Comparison of ENCODE assay signal across 17 mouse cellular contexts in genomic region chr11:98392034-98392433, GRCm38 (mm10). TPM values are rescaled to one million over a fixed set of nuclear protein-coding genes. Genes with fewer than 3 reads are reported as not detected.
DNase-seq lines count a peak whose midpoint lies in the region; ATAC-seq lines count a peak whose summit lies in the region.
"Had no signal": no experiment of that assay in that cellular context is flagged by ENCODE, and none has a peak within 500 bp of the region (broad histone marks: within the 10 kb centered on the region; RNA-seq: fewer than 3 reads in every experiment).

No protein-coding gene starts in this region.

- peaks cover 95% of the 10 kb centered on the region for H3K4me1 ChIP-seq in heart, embryonic 10.5 days
- H3K4me1 ChIP-seq in kidney, embryonic 16.5 days (ENCODE audit: insufficient read depth, low read length), result peaks cover 49% of the 10 kb centered on the region
- peaks cover 22% of the 10 kb centered on the region; the same call in 1 of the 2 replicates for H3K4me1 ChIP-seq in embryonic facial prominence, embryonic 12.5 days
- peaks cover 35% of the 10 kb centered on the region for H3K4me1 ChIP-seq in liver, embryonic 16.5 days (ENCODE audit: control insufficient read depth, low read depth, low read length)
- H3K4me1 ChIP-seq: midbrain, embryonic 15.5 days had no signal

- H3K9me3 ChIP-seq in heart, embryonic 10.5 days, result no peaks in the 10 kb centered on the region
- no peaks in the 10 kb centered on the region for H3K9me3 ChIP-seq in kidney, embryonic 16.5 days (ENCODE audit: low read length)
- H3K9me3 ChIP-seq in embryonic facial prominence, embryonic 12.5 days, result no peaks in the 10 kb centered on the region
- no peaks in the 10 kb centered on the region for H3K9me3 ChIP-seq in liver, embryonic 16.5 days (replicated peaks; ENCODE audit: control insufficient read depth, low read length)
- H3K9me3 ChIP-seq: midbrain, embryonic 15.5 days; neural tube, embryonic 12.5 days had no signal

- ATAC-seq in kidney, embryonic 16.5 days (ENCODE audit: low FRiP score, low TSS enrichment), result no peak; the same call in 1 of the 2 replicates
- ATAC-seq in embryonic facial prominence, embryonic 12.5 days (ENCODE audit: insufficient number of reproducible peaks, insufficient read depth, low FRiP score, low TSS enrichment), result no peak
- ATAC-seq in liver, embryonic 16.5 days (ENCODE audit: low read depth), result no peak
- ATAC-seq: inflammation-experienced regulatory T-cells, adult 6 months; midbrain, embryonic 15.5 days had no signal

- peaks cover 52% of the 10 kb centered on the region for H3K27me3 ChIP-seq in heart, embryonic 10.5 days (ENCODE audit: insufficient read depth, poor library complexity, severe bottlenecking)
- H3K27me3 ChIP-seq in kidney, embryonic 16.5 days (ENCODE audit: insufficient read depth, low read length), result peaks cover 9% of the 10 kb centered on the region; the same call in 1 of the 2 replicates
- peaks cover 55% of the 10 kb centered on the region for H3K27me3 ChIP-seq in embryonic facial prominence, embryonic 12.5 days
- peaks cover 13% of the 10 kb centered on the region for H3K27me3 ChIP-seq in liver, embryonic 16.5 days (ENCODE audit: control insufficient read depth, insufficient read depth, low read depth, low read length)

- 5% methylated on average over 8 of the region's 8 CpGs for WGBS in heart, embryonic 10.5 days
- 23% methylated on average over 7 of the region's 8 CpGs for WGBS in kidney, embryonic 16.5 days
- WGBS in embryonic facial prominence, embryonic 12.5 days, result 14% methylated on average over 7 of the region's 8 CpGs
- WGBS in liver, embryonic 16.5 days (ENCODE audit: insufficient replicate concordance), result 40% methylated on average over 8 of the region's 8 CpGs

- peak overlapping the region; percentile 91 for H3K27ac ChIP-seq in heart, embryonic 10.5 days
- peak overlapping the region; percentile 72 for H3K27ac ChIP-seq in kidney, embryonic 16.5 days (ENCODE audit: low read length)
- H3K27ac ChIP-seq in embryonic facial prominence, embryonic 12.5 days, result 0 out of 2 replicates have a peak overlapping the region, but pooled peaks have one; percentile 0
- H3K27ac ChIP-seq in liver, embryonic 16.5 days (ENCODE audit: low read length), result peak overlapping the region; percentile 88
- H3K27ac ChIP-seq: macrophage; midbrain, embryonic 15.5 days; neural tube, embryonic 12.5 days had no signal

- H3K4me2 ChIP-seq in kidney, embryonic 16.5 days (replicated peaks; ENCODE audit: low read depth, low read length), result no peak overlapping the region
- H3K4me2 ChIP-seq in embryonic facial prominence, embryonic 12.5 days (replicated peaks), result peak overlapping the region; percentile 8; the same call in 1 of the 2 replicates
- peak overlapping the region; percentile 54; the same call in 1 of the 2 replicates for H3K4me2 ChIP-seq in liver, embryonic 16.5 days (ENCODE audit: low read depth, low read length)
- H3K4me2 ChIP-seq: midbrain, embryonic 15.5 days; neural tube, embryonic 12.5 days had no signal

- DNase-seq in heart, embryonic 10.5 days (ENCODE audit: low spot score), result no peak
- no peak for DNase-seq in heart, postnatal 4 days
- DNase-seq in kidney, adult 11 months, result no peak
- no peak for DNase-seq in frontal cortex, postnatal 36 days (ENCODE audit: low spot score in 2 of 2)
- DNase-seq in adipocyte (ENCODE audit: low spot score), result no peak
- DNase-seq: adrenal gland, postnatal 25 days; cerebellum, postnatal 36 days; thymus, adult 18-20 months had no signal

- H3K9ac ChIP-seq in kidney, embryonic 16.5 days (replicated peaks; ENCODE audit: low read length), result no peak overlapping the region; the same call in 1 of the 2 replicates
- H3K9ac ChIP-seq in embryonic facial prominence, embryonic 12.5 days, result no peak overlapping the region
- no peak overlapping the region for H3K9ac ChIP-seq in liver, embryonic 16.5 days (ENCODE audit: low read depth, low read length)
- H3K9ac ChIP-seq: midbrain, embryonic 15.5 days; neural tube, embryonic 12.5 days had no signal

- H3K36me3 ChIP-seq in heart, embryonic 10.5 days, result 0 out of 2 replicates have a peak, but pooled peaks cover 7% of the 10 kb centered on the region
- no peaks in the 10 kb centered on the region for H3K36me3 ChIP-seq in kidney, embryonic 16.5 days (ENCODE audit: insufficient read depth, low read length)
- no peaks in the 10 kb centered on the region for H3K36me3 ChIP-seq in embryonic facial prominence, embryonic 12.5 days
- H3K36me3 ChIP-seq in liver, embryonic 16.5 days (ENCODE audit: control insufficient read depth, insufficient read depth), result no peaks in the 10 kb centered on the region
- H3K36me3 ChIP-seq: midbrain, embryonic 15.5 days; neural tube, embryonic 12.5 days had no signal

- peak overlapping the region; percentile 39 for H3K4me3 ChIP-seq in heart, embryonic 10.5 days
- no peak overlapping the region for H3K4me3 ChIP-seq in kidney, embryonic 16.5 days (ENCODE audit: low read length)
- H3K4me3 ChIP-seq in embryonic facial prominence, embryonic 12.5 days, result no peak overlapping the region
- no peak overlapping the region for H3K4me3 ChIP-seq in liver, embryonic 16.5 days (ENCODE audit: low read depth, low read length)
- H3K4me3 ChIP-seq: midbrain, embryonic 15.5 days; neural tube, embryonic 12.5 days had no signal

RNA-seq across cellular contexts. Expression of gene Pnmt, which starts 5.8 kb away (rescaled TPM):
- 5.0 and 5.1 TPM in 2 replicates for polyA plus RNA-seq in heart, embryonic 10.5 days (2016; fragmentation: Nextera tagmentation; extraction: Ambion mirVana)
- total RNA-seq in heart, postnatal 4 days (2021), result not detected
- 2.5 and 2.8 TPM in 2 replicates for polyA plus RNA-seq in kidney, embryonic 16.5 days (2015; fragmentation: Nextera tagmentation; extraction: Ambion mirVana)
- polyA plus RNA-seq in embryonic facial prominence, embryonic 12.5 days (2016; fragmentation: Nextera tagmentation; extraction: Ambion mirVana), result 0.33 TPM in 1 of 2 replicates, not detected in the other
- 0.12 TPM in 1 of 2 replicates, not detected in the other for polyA plus RNA-seq in liver, embryonic 16.5 days (2015; fragmentation: Nextera tagmentation; extraction: Ambion mirVana)
- total RNA-seq: granulocyte monocyte progenitor cell, adult 5-6 weeks had no signal
- polyA plus RNA-seq: inflammation-experienced regulatory T-cells, adult 6 months; macrophage; spleen, adult 2 months had no signal

RNA-seq across cellular contexts. Expression of gene Pgap3, which starts 8.3 kb away (rescaled TPM):
- polyA plus RNA-seq in heart, embryonic 10.5 days (2016; fragmentation: Nextera tagmentation; extraction: Ambion mirVana), result 15.3 and 21.3 TPM in 2 replicates
- 10 to 100 TPM; 19.6 to 20.5 TPM for total RNA-seq in heart, postnatal 4 days (2021)
- polyA plus RNA-seq in kidney, embryonic 16.5 days (2015; fragmentation: Nextera tagmentation; extraction: Ambion mirVana), result 17.6 and 22.3 TPM in 2 replicates
- 9.8 and 10.4 TPM in 2 replicates for polyA plus RNA-seq in embryonic facial prominence, embryonic 12.5 days (2016; fragmentation: Nextera tagmentation; extraction: Ambion mirVana)
- 3.3 and 3.4 TPM in 2 replicates for polyA plus RNA-seq in liver, embryonic 16.5 days (2015; fragmentation: Nextera tagmentation; extraction: Ambion mirVana)

RNA-seq across cellular contexts. Expression of gene Tcap, which starts 8.4 kb away (rescaled TPM):
- polyA plus RNA-seq in heart, embryonic 10.5 days (2016; fragmentation: Nextera tagmentation; extraction: Ambion mirVana), result 86.0 and 159 TPM in 2 replicates
- 100 to 1,000 TPM; 163 to 192 TPM for total RNA-seq in heart, postnatal 4 days (2021)
- polyA plus RNA-seq in kidney, embryonic 16.5 days (2015; fragmentation: Nextera tagmentation; extraction: Ambion mirVana), result 2.4 and 2.7 TPM in 2 replicates
- 1.5 and 1.7 TPM in 2 replicates for polyA plus RNA-seq in embryonic facial prominence, embryonic 12.5 days (2016; fragmentation: Nextera tagmentation; extraction: Ambion mirVana)
- 0.98 and 1.7 TPM in 2 replicates for polyA plus RNA-seq in liver, embryonic 16.5 days (2015; fragmentation: Nextera tagmentation; extraction: Ambion mirVana)
- total RNA-seq: granulocyte monocyte progenitor cell, adult 5-6 weeks had no signal
- polyA plus RNA-seq: inflammation-experienced regulatory T-cells, adult 6 months; midbrain, embryonic 15.5 days had no signal

RNA-seq across cellular contexts. Expression of gene Erbb2, which starts 20.2 kb away (rescaled TPM):
- 47.4 and 70.6 TPM in 2 replicates for polyA plus RNA-seq in heart, embryonic 10.5 days (2016; fragmentation: Nextera tagmentation; extraction: Ambion mirVana)
- total RNA-seq in heart, postnatal 4 days (2021), result 10 to 100 TPM; 24.1 to 27.0 TPM
- polyA plus RNA-seq in kidney, embryonic 16.5 days (2015; fragmentation: Nextera tagmentation; extraction: Ambion mirVana), result 54.9 and 57.7 TPM in 2 replicates
- polyA plus RNA-seq in embryonic facial prominence, embryonic 12.5 days (2016; fragmentation: Nextera tagmentation; extraction: Ambion mirVana), result 47.4 and 49.4 TPM in 2 replicates
- polyA plus RNA-seq in liver, embryonic 16.5 days (2015; fragmentation: Nextera tagmentation; extraction: Ambion mirVana), result 1.8 and 2.1 TPM in 2 replicates
- total RNA-seq: granulocyte monocyte progenitor cell, adult 5-6 weeks had no signal
- polyA plus RNA-seq: macrophage had no signal

RNA-seq across cellular contexts. Expression of gene Stard3, which starts 33.9 kb away (rescaled TPM):
- polyA plus RNA-seq in heart, embryonic 10.5 days (2016; fragmentation: Nextera tagmentation; extraction: Ambion mirVana), result 51.0 and 53.0 TPM in 2 replicates
- total RNA-seq in heart, postnatal 4 days (2021), result 10 to 100 TPM; 21.3 to 21.8 TPM
- 62.0 and 62.4 TPM in 2 replicates for polyA plus RNA-seq in kidney, embryonic 16.5 days (2015; fragmentation: Nextera tagmentation; extraction: Ambion mirVana)
- 39.6 and 47.6 TPM in 2 replicates for polyA plus RNA-seq in embryonic facial prominence, embryonic 12.5 days (2016; fragmentation: Nextera tagmentation; extraction: Ambion mirVana)
- 16.5 and 17.3 TPM in 2 replicates for polyA plus RNA-seq in liver, embryonic 16.5 days (2015; fragmentation: Nextera tagmentation; extraction: Ambion mirVana)

Comparison
In these comparisons a context has a peak if more than half of its experiments do, and no peak if none do; other contexts are left out.
1. H3K27ac ChIP-seq: peak in every context shown above with its lines; median percentile 91 in heart, embryonic 10.5 days; 88 in liver, embryonic 16.5 days; 72 in kidney, embryonic 16.5 days; 0 in embryonic facial prominence, embryonic 12.5 days.
2. RNA of gene Tcap, which starts 8.4 kb away (polyA plus RNA-seq): 86.0 to 159 TPM in heart, embryonic 10.5 days; 2.4 to 2.7 TPM in kidney, embryonic 16.5 days, 1.5 to 1.7 TPM in embryonic facial prominence, embryonic 12.5 days and 0.98 to 1.7 TPM in liver, embryonic 16.5 days; every median in the first group is over 10 times any median in the second.